Mouse (Mus musculus) midbrain, embryonic 14.5 days (tissue): ENCODE data around the gene Zc3h18. TPM values are rescaled to one million over a fixed set of nuclear protein-coding genes. Genes with fewer than 3 reads are reported as not detected.

ENCODE experiments used
- ATAC-seq: fragments of 200-750 bp; cut with Nextera tagmentation; 2 replicates; pipeline ENCODE4 v1.8.0; 2017; ENCODE audit warnings: moderate number of reproducible peaks, moderate library complexity; ENCODE audit not compliant: low FRiP score, low TSS enrichment
- DNase-seq: peaks from one replicate; pipeline ENCODE4 v3.0.0-alpha.2; 2015
- H3K27ac ChIP-seq: fragments of 300-500 bp; sonication (generic); replicated peaks from 2 replicates; pipeline ENCODE4 v1.5.1; 2014; ENCODE audit warnings: mild to moderate bottlenecking, low read depth, low read length, moderate library complexity
- H3K27me3 ChIP-seq: fragments of 300-500 bp; sonication (generic); 2 replicates; pipeline ENCODE4 v1.6.1; 2014; ENCODE audit warnings: low read length, control low read depth, mixed read lengths; ENCODE audit not compliant: control insufficient read depth, insufficient read depth
- H3K36me3 ChIP-seq: fragments of 300-500 bp; sonication (generic); 2 replicates; pipeline ENCODE4 v1.6.1; 2014; ENCODE audit warnings: low read length, control low read depth; ENCODE audit not compliant: control insufficient read depth, insufficient read depth
- H3K4me1 ChIP-seq: fragments of 300-500 bp; sonication (generic); 2 replicates; pipeline ENCODE4 v1.6.1; 2014; ENCODE audit warnings: mild to moderate bottlenecking, antibody characterized with exemption, low read length, control low read depth; ENCODE audit not compliant: control insufficient read depth, insufficient read depth
- H3K4me2 ChIP-seq: fragments of 300-500 bp; sonication (generic); 2 replicates; pipeline ENCODE4 v1.6.1; 2014; ENCODE audit warnings: mild to moderate bottlenecking, low read length, moderate library complexity
- H3K4me3 ChIP-seq: fragments of 300-500 bp; sonication (generic); replicated peaks from 2 replicates; pipeline ENCODE4 v1.5.1; 2014; ENCODE audit warnings: low read depth, low read length
- H3K9ac ChIP-seq: fragments of 300-500 bp; sonication (generic); replicated peaks from 2 replicates; pipeline ENCODE4 v1.6.1; 2014; ENCODE audit warnings: mild to moderate bottlenecking, low read length, moderate library complexity
- H3K9me3 ChIP-seq: fragments of 300-500 bp; sonication (generic); 2 replicates; pipeline ENCODE4 v1.6.1; 2016; ENCODE audit warnings: low read length, control low read depth, mixed read lengths; ENCODE audit not compliant: control insufficient read depth
- WGBS: fragments of 180-500 bp; shearing (Covaris S2); extraction: QIAGEN DNeasy Blood & Tissue Kit; methylation state at CpG from one replicate; pipeline ENCODE4 v1.1.7; 2014; 5-methylcytosine and 5-hydroxymethylcytosine counted together
- polyA plus RNA-seq: library from polyadenylated mRNA; unstranded; fragments of >200 nt; fragmentation: Nextera tagmentation; extraction: Ambion mirVana; gene quantifications from 2 replicates; pipeline ENCODE4 v1.2.1, GENCODE M21; 2014

Zc3h18 gene
- polyA plus RNA-seq, result 22.4 and 27.9 TPM in 2 replicates

- ATAC-seq (peak; percentile 94), DNase-seq (peak; percentile 100)
- Histone ChIP-seq H3K27me3 (no peaks in the 10 kb centered on the region), H3K4me2 (peak within 1 kb of the TSS; percentile 86), H3K36me3 (peaks cover 17% of the 10 kb centered on the region), H3K9me3 (no peaks in the 10 kb centered on the region), H3K4me1 (peaks cover 17% of the 10 kb centered on the region), H3K9ac (peak within 1 kb of the TSS; percentile 85), H3K4me3 (peak within 1 kb of the TSS; percentile 73), H3K27ac (peak within 1 kb of the TSS; percentile 94)
- WGBS, result under 1% methylated on average over 107 of the region's 107 CpGs
These were observed at the start of gene Zc3h18 for GRCm38 (mm10) chr8:122376365-122377231. Gene Zc3h18, plus strand, starts transcription at chr8:122376609.

DNA sequence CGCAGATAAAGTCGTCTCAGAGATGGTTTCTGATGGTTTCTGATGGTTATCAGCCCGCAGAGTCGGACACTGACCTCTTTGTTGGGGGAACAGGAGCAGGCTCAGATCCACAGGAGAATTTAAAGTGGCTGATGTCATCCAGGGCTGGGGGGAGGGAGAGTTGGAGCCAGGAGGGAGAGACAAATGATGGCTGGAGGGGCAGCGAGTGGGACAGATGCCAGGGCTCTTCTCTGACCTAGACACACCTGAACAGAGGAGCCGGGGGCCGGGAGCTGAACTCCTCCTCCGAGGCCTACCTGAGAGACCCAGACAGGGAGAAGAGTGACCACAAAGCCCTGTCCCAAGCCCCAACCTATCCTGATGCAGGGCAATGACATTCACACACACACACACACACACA, 47.3 kb upstream of the Zc3h18 start:
- Histone ChIP-seq H3K36me3 (no peaks in the 10 kb centered on the region), H3K27ac (peak overlapping the region; percentile 72), H3K4me3 (no peak overlapping the region), H3K9ac (no peak overlapping the region), H3K4me2 (no peak overlapping the region), H3K9me3 (no peaks in the 10 kb centered on the region), H3K4me1 (peaks cover 40% of the 10 kb centered on the region), H3K27me3 (peaks cover 2% of the 10 kb centered on the region; the same call in 1 of the 2 replicates)
- ATAC-seq (no peak), DNase-seq (no peak)
- WGBS, result 64% methylated on average over 8 of the region's 8 CpGs

- 37% methylated on average over 22 of the region's 22 CpGs for WGBS
- peak; percentile 72 for DNase-seq
- Histone ChIP-seq H3K27ac (peak overlapping the region; percentile 72), H3K36me3 (no peaks in the 10 kb centered on the region), H3K9ac (no peak overlapping the region), H3K4me1 (peaks cover 36% of the 10 kb centered on the region), H3K4me2 (no peak overlapping the region), H3K4me3 (no peak overlapping the region), H3K9me3 (no peaks in the 10 kb centered on the region), H3K27me3 (peaks cover 8% of the 10 kb centered on the region)
- peak; percentile 41; the same call in 1 of the 2 replicates for ATAC-seq
These were observed 46.7 kb upstream of the Zc3h18 start for GRCm38 (mm10) chr8:122329553-122330239.

DNA sequence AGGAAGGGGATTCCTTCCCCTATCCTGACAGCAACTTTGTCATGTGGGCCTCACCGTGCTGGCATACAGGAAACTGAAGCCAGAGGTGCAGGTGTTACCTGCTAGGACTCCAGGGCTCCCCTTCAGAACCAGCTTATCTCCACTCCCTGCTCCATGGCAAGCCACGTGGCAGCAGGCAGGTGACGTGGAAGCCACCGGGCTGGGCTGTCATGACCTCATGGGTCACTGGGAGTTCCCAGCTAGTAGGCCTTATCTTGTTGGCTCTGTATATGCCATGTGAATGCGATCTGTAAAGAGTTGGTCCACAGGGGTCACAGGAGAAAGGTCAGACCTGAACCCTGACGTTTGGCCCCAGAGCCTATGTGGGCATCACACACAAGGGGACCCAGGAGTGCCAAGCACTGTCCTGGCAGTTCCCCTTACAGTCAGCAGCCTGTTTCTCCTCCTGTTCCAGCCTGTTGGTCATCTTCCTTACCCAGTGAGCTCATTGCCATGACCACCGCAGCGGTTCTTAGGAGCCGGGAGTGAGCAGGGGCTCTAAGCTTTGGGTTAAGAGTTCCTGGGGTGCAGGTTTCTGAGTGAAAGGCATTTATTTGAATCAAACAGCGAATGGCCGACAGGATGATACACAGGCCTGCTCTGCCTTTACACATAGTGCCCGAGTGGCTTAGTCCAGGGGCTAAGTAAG, 45.8 kb upstream of the Zc3h18 start:
- DNase-seq, result no peak
- peaks cover 17% of the 10 kb centered on the region for H3K27me3 ChIP-seq
- H3K4me2 ChIP-seq, result no peak overlapping the region
- no peaks in the 10 kb centered on the region for H3K9me3 ChIP-seq
- 73% methylated on average over 12 of the region's 12 CpGs for WGBS
- no peak for ATAC-seq
- no peak overlapping the region for H3K4me3 ChIP-seq
- H3K9ac ChIP-seq, result no peak overlapping the region
- H3K36me3 ChIP-seq, result no peaks in the 10 kb centered on the region
- peak overlapping the region; percentile 55; the same call in 1 of the 2 replicates for H3K27ac ChIP-seq
- H3K4me1 ChIP-seq, result peaks cover 31% of the 10 kb centered on the region

DNA sequence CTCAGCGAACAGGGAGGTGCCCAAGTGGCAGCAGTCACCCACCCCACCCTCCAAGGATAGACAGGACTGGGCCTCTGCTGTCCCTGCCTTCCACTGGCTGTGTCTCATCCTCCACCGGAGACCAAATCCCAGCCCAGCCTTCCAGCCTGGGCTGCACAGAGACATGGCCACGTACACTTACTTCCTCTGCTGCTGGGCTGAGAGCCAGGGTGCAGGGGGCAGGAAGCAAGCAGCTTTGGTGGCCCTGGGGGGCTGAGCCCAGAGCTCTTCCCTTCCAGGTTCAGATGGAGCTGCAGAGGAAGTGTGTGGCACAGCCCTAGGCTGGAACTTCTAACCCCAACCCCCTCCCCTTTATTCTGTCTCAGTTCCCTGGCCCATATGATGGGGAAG, 45.3 kb upstream of the Zc3h18 start:
- ATAC-seq (no peak), DNase-seq (no peak)
- Histone ChIP-seq H3K36me3 (no peaks in the 10 kb centered on the region), H3K27ac (peak overlapping the region; percentile 55; the same call in 1 of the 2 replicates), H3K9ac (no peak overlapping the region), H3K27me3 (peaks cover 21% of the 10 kb centered on the region), H3K4me3 (no peak overlapping the region), H3K9me3 (no peaks in the 10 kb centered on the region), H3K4me2 (no peak overlapping the region), H3K4me1 (peaks cover 31% of the 10 kb centered on the region)
- 58% methylated on average over 3 of the region's 3 CpGs for WGBS

DNA sequence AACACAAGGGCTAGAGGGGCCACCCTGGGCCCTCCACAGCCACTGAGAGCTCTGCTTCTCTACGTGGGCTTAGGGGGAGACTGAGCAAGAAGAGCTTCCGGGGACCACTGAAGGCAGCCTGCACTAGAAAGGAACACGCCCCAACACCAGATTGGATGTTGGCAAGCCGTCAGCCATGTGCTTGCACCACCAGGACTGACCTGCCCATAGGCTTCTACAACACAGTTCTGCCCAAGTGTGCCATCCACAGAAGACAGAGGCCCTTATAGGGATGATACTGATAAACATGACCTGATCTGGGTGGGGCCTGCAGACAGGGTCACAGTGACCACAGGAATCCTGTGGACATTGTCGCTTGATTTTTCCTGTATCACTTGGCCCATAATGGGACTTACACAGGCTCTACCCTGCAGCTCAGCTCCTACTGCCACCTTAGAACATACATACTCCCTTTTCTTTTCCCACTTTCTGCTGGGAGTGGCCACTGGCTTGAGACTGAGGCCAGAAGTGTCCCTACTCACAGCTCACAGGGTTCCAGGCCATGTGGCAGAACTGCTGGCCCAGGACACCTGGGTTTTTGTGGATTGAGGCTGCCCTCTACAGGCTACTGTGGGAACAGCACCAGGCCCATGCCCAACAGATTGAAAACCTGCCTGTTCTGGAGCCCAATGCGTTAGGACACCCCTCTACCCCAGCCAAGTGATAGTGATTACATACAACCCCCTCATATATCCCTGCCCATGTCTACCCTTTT, 43.5 kb upstream of the Zc3h18 start:
- H3K4me2 ChIP-seq, result no peak overlapping the region
- 65% methylated on average over 6 of the region's 6 CpGs for WGBS
- H3K4me3 ChIP-seq, result no peak overlapping the region
- no peak overlapping the region for H3K9ac ChIP-seq
- no peak for ATAC-seq
- H3K27ac ChIP-seq, result no peak overlapping the region
- peak; percentile 87 for DNase-seq
- peaks cover 34% of the 10 kb centered on the region for H3K4me1 ChIP-seq
- no peaks in the 10 kb centered on the region for H3K9me3 ChIP-seq
- H3K36me3 ChIP-seq, result no peaks in the 10 kb centered on the region
- H3K27me3 ChIP-seq, result peaks cover 37% of the 10 kb centered on the region

DNA sequence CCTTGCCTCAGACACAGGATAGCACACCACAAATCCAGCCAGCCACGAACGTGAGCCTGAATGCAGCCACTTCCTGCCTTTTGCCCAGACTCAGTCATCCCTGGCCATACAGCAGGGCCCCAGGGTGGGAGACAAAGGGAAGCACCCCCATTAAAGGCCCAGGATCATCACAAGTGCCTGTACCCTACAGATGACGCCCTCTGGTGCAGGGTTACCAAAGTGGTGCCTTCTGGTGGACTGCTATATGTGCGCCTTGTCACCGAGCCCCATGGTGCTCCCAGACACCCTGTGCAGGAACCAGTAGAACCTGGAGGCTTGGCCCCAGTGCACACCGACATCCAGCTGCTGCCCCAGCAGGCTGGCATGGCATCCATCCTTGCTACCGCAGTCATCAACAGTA, 42.9 kb upstream of the Zc3h18 start:
- WGBS, result 75% methylated on average over 7 of the region's 7 CpGs

More for the DNA sequence above, 42.9 kb upstream of the Zc3h18 start:
- Histone ChIP-seq H3K4me2 (no peak overlapping the region), H3K4me1 (peaks cover 30% of the 10 kb centered on the region), H3K27me3 (peaks cover 43% of the 10 kb centered on the region), H3K9me3 (no peaks in the 10 kb centered on the region), H3K4me3 (no peak overlapping the region), H3K36me3 (no peaks in the 10 kb centered on the region), H3K27ac (no peak overlapping the region), H3K9ac (no peak overlapping the region)
- no peak for ATAC-seq
- no peak for DNase-seq
